Mouse (Mus musculus) c-Kit-positive CD71-positive TER-119-negative erythroid progenitor cells, embryonic 14.5 days (primary cell): Measurements from ENCODE around the gene Zc3h8.

Experiments used
- DNase-seq: peaks from one replicate; pipeline ENCODE4 v3.0.0-alpha.2; 2013; ENCODE audit warnings: low read depth

The Zc3h8 gene

GRCm38 (mm10) chr2:128943538-128944528 lies at the start of gene Zc3h8:
Gene Zc3h8, minus strand, starts transcription at chr2:128944077.
- peak; percentile 94 for DNase-seq

- no peak for DNase-seq
These were observed 40.9 kb upstream of the Zc3h8 start for GRCm38 (mm10) chr2:128984746-128985145.

DNA sequence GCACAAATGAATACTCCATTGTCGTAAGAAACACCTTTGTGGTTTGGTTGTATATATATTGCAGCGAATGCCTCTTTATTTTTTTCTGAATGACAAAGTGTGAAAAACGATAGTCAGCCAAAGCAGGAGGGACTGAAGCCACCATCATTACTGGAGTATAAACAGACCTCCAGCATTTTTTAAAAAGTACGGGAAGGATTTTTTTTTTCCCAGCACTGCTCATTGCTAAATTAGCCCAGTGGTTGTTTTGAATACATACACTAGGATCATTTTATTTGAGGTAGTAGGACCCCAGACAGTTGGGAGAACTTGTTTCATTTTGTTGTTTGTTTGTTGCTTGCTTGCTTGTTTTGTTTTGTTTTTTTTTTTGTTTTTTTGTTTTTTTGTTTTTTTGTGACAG lies 31.7 kb upstream of the Zc3h8 start:
- no peak for DNase-seq

- no peak for DNase-seq
These were observed 28.4 kb upstream of the Zc3h8 start for GRCm38 (mm10) chr2:128972301-128972700.

GRCm38 (mm10) chr2:128968475-128969083 lies 24.7 kb upstream of the Zc3h8 start:
- no peak for DNase-seq

DNA sequence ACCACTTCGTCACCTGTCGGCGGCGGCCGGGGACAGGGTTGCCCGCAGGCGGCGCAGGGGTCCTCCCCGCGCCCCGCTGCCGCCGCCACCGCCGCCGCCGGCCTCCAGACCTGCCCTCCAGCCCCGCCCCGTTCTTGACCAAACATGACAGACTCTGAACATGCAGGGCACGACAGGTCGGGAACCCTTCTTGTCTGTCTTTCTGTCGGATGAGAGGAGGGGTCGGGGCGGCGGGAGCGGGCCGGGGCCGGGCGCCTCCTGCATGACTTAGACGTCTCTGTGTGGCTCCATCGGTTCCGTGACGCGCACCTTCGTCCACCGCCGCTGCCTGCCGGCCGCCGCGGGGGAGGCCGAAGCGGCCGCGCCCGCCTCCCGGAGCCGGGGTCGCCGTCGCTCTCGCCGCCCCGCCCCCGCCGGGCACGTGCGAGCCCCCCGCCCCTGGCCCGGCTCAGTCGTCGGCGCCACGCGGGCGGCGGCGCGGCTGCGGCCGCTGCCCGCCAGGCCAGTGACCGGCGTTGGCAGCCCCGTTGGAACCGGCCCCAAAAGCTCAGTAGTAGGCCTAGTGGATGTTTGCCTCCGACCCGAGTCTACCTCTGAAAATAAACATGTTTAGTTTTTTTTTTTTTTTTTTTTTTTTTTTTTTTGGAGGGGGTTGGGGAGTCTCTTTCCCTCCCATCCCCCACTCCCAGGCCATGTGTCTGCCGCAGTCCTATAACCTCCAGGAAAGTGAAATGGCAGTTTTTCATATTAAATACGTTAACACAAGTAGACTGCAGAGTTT lies 24.0 kb upstream of the Zc3h8 start, which contains the start of gene Gm10762:
Gene Gm10762 (minus strand): TSS at position 65 of the 781 bp plus-strand sequence.
- DNase-seq, result no peak

DNA sequence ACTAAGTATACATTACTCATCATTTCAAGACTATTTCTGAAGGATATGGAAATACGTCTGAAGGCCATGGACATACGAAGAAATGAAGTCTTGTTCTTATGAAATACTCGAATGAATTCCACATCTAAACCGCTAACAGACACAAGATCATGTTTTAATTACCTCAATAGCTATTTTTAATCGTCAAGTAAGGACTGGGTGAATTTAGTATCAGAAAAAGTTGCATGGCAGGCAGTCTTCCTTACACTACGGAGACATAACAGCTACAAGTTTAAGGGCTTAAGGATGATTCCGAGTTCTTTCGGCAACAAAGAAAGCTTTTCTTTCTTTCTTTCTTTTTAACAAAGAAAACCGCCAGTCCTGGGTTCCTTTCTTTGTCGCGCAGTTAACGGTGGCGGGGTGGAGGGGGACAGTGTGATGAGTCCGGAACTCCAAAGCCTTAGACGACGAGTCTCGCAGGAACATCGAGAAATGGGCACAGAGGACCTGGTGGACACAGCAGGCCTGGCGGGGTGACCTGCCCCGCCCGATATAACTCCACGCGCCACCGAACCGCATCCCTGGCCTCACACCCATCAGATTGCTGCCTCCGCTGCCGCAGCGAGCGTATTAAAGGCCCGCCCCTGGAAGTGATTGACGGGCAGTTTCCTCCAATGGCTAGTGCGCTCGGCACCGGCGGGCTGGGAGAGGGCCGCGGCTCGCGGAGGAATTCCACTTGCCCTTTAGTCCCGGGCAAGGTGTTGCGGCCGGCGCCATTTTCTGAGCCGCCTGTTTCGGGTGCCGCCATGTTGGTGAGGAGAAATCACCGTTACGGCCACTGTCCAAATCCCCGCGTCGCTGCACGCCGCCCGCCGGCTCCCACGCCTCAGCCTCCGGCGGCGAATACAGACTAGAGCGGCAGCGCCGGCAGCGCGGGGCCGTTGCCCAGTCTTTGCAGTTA lies 23.0 kb upstream of the Zc3h8 start, which contains the start of gene Zc3h6:
Gene Zc3h6 (plus strand): TSS at position 762 of the 940 bp plus-strand sequence.
- DNase-seq, result peak; percentile 97

DNA sequence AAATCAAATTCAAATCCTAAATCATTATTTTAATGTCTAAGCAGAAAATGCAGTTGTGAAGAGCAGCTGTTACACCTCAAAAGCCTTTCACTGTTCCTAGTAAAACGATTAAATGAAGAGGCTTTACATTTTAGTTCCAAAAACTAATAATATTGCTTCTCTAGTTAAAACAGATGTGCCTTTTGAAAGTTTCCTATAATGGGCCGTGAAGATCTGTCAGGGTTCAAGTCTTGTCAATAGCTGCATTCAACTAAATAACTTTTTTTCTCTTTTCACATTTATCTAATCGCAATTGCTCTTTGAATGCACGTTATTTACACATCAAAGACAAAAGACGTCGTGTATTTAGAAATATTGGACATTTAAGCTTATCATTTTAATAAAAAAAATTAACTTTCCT lies 22.4 kb upstream of the Zc3h8 start:
- no peak for DNase-seq

- DNase-seq, result no peak
These were observed 21.7 kb upstream of the Zc3h8 start for GRCm38 (mm10) chr2:128965505-128966105.

GRCm38 (mm10) chr2:128954186-128954585 lies 10.3 kb upstream of the Zc3h8 start:
- DNase-seq, result no peak

GRCm38 (mm10) chr2:128947962-128948588 lies 4.2 kb upstream of the Zc3h8 start:
- DNase-seq, result no peak

- no peak for DNase-seq
These were observed 7.6 kb downstream of the Zc3h8 start for GRCm38 (mm10) chr2:128936256-128936655.

GRCm38 (mm10) chr2:128930704-128931103 lies 13.2 kb downstream of the Zc3h8 start:
- DNase-seq, result no peak

DNA sequence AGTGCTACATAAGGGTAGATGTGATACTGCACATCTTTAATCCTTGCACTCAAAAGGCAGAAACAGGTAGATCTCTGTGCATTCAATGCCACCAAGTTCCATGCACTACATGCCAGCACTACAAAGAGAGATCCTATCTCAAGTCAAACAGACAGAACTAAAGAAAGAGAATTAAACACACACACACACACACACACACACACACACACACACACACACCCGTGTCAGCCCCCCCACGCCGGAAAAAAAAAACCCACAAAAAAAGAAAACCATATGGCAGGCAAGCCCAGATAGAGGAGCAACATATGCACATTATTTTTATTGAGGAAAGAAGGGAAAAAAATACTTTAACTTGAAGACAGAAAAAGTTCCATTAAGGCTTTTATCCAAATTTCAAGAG lies 15.4 kb downstream of the Zc3h8 start:
- DNase-seq, result no peak

GRCm38 (mm10) chr2:128924799-128925198 lies 19.1 kb downstream of the Zc3h8 start:
- DNase-seq, result no peak

DNA sequence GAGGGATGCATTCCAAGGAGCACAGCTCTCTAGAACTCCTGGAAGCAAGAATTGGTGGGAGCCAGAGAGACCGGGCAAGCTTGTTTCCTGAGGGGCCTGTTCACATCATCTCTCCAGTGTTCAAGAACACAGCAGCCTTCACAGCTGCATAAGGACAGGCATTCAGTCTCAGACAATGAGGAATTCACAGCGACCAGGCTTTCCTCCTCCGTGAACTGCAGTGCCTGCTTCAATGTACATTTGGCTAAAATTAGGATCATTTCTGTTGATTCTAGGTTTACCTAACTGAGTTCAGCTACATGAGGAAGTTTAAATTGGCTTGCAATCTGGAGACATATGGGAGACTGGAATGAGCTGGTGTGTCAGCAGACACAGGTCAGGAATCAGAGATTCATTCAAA lies 27.3 kb downstream of the Zc3h8 start:
- no peak for DNase-seq

DNA sequence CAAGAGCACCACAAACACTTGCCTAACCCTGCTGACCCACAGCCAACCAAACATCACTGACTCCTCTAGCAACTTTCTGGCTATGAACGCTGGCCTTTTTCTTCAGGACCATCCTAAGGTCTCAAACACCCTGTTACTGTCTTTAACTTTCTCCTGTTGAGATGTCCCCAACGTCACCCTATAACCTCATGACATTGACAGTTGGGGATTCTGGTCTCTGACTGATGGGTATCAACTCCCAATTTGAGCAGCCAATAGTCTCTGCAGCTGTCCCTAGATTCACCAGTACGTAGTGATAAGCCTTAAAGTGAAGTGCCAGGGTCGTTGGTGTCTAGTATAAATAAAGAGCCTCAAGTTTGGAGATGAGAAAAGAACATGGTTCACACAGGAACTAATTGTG lies 28.9 kb downstream of the Zc3h8 start:
- no peak for DNase-seq

DNA sequence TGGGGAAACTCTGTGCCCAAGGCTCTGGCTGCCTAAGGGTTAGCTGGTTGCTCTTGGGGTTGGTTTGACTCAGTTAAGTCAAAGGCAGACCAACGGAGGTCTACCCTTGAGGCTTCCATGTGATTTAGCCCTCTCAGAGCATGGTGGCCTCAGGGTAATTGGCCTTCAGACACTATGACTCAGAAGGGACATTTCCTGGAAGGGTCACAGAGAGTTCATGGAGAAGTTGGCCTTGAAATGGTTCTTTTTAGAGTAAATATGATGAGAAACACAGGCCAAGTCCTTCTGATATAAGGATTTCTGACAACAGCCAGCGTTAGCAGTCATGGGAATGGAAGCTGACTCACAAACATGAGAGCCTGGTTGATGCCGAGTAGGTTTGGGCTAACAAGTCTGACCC lies 40.2 kb downstream of the Zc3h8 start:
- no peak for DNase-seq

- DNase-seq, result no peak
These were observed 41.0 kb downstream of the Zc3h8 start for GRCm38 (mm10) chr2:128902843-128903242.

GRCm38 (mm10) chr2:128892180-128892721 lies 51.6 kb downstream of the Zc3h8 start:
- no peak for DNase-seq
